Mouse (Mus musculus) liver, embryonic 13.5 days (tissue): Measurements from ENCODE around the gene Prpf8. TPM values are rescaled to one million over a fixed set of nuclear protein-coding genes. Genes with fewer than 3 reads are reported as not detected.

Source experiments
- ATAC-seq: fragments of 200-750 bp; cut with Nextera tagmentation; 2 replicates; pipeline ENCODE4 v1.8.0; 2017; ENCODE audit warnings: low read depth, mild to moderate bottlenecking, moderate number of reproducible peaks, moderate library complexity
- DNase-seq: peaks from one replicate; pipeline ENCODE4 v3.0.0; 2022
- H3K27ac ChIP-seq: fragments of 300-500 bp; sonication (generic); 2 replicates; pipeline ENCODE4 v1.5.1; 2015; ENCODE audit warnings: moderate library complexity, mild to moderate bottlenecking, inconsistent platforms
- H3K27me3 ChIP-seq: fragments of 300-500 bp; sonication (generic); 2 replicates; pipeline ENCODE4 v1.6.1; 2015; ENCODE audit warnings: mild to moderate bottlenecking, inconsistent platforms
- H3K36me3 ChIP-seq: fragments of 300-500 bp; sonication (generic); 2 replicates; pipeline ENCODE4 v1.6.1; 2015; ENCODE audit warnings: mild to moderate bottlenecking, inconsistent platforms
- H3K4me1 ChIP-seq: fragments of 300-500 bp; sonication (generic); replicated peaks from 2 replicates; pipeline ENCODE4 v1.6.1; 2015; ENCODE audit warnings: inconsistent platforms
- H3K4me2 ChIP-seq: fragments of 300-500 bp; sonication (generic); 2 replicates; pipeline ENCODE4 v1.6.1; 2015; ENCODE audit warnings: inconsistent platforms, mild to moderate bottlenecking, moderate library complexity
- H3K4me3 ChIP-seq: fragments of 300-500 bp; sonication (generic); replicated peaks from 2 replicates; pipeline ENCODE4 v1.5.1; 2015; ENCODE audit warnings: mild to moderate bottlenecking, inconsistent platforms
- H3K9ac ChIP-seq: fragments of 300-500 bp; sonication (generic); 2 replicates; pipeline ENCODE4 v1.6.1; 2015; ENCODE audit warnings: mild to moderate bottlenecking, inconsistent platforms
- H3K9me3 ChIP-seq: fragments of 300-500 bp; sonication (generic); replicated peaks from 2 replicates; pipeline ENCODE4 v1.6.1; 2016; ENCODE audit warnings: inconsistent platforms
- WGBS: fragments of 180-500 bp; shearing (Covaris S2); methylation state at CpG from one replicate; pipeline ENCODE4 v1.1.7; 2015; ENCODE audit not compliant: insufficient replicate concordance; 5-methylcytosine and 5-hydroxymethylcytosine counted together
- polyA plus RNA-seq: library from polyadenylated mRNA; unstranded; fragments of >200 nt; fragmentation: Nextera tagmentation; extraction: Ambion mirVana; gene quantifications from 2 replicates; pipeline ENCODE4 v1.2.1, GENCODE M21; 2015

Prpf8 gene
- polyA plus RNA-seq, 1 experiment from 2014 or later: 28.2 TPM

GRCm38 (mm10) chr11:75525531-75526125, 39.0 kb downstream of the Prpf8 start:
- no peaks in the 10 kb centered on the region; the same call in 1 of the 2 replicates for H3K27me3 ChIP-seq
- H3K4me2 ChIP-seq: no peak overlapping the region
- ATAC-seq (no peak), DNase-seq (no peak)
- 74% methylated on average over 15 of the region's 15 CpGs for WGBS
- no peak overlapping the region for H3K9ac ChIP-seq
- H3K4me1 ChIP-seq: peaks cover 9% of the 10 kb centered on the region
- no peak overlapping the region for H3K4me3 ChIP-seq
- H3K36me3 ChIP-seq: no peaks in the 10 kb centered on the region
- no peaks in the 10 kb centered on the region for H3K9me3 ChIP-seq
- no peak overlapping the region for H3K27ac ChIP-seq

DNA sequence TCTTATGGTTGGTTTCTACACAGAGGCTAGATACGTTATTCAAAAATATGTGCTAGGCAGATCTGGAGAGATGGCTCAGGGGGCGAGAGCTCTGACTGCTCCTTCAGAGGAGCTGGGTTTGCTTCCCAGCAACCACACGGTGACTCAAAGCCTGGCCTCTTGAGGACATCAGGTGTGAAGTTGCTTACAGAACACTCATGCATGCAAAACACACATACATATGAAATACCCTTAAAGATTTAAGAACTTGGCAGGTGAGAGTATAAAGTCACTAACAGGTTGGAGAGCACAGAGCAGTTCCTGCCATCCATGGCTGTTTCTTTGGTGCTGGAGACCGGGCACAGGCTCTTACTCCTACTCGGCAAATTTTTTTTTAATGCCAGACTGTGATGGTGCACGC, 40.3 kb downstream of the Prpf8 start:
- Histone ChIP-seq H3K27me3 (no peaks in the 10 kb centered on the region; the same call in 1 of the 2 replicates), H3K9me3 (no peaks in the 10 kb centered on the region), H3K36me3 (no peaks in the 10 kb centered on the region), H3K4me2 (no peak overlapping the region), H3K4me1 (peaks cover 12% of the 10 kb centered on the region), H3K4me3 (no peak overlapping the region), H3K9ac (no peak overlapping the region), H3K27ac (no peak overlapping the region)
- ATAC-seq (no peak), DNase-seq (no peak)
- WGBS: 71% methylated on average over 6 of the region's 6 CpGs

GRCm38 (mm10) chr11:75529771-75530170, 43.2 kb downstream of the Prpf8 start:
- no peaks in the 10 kb centered on the region for H3K36me3 ChIP-seq
- peaks cover 4% of the 10 kb centered on the region; the same call in 1 of the 2 replicates for H3K27me3 ChIP-seq
- H3K4me2 ChIP-seq: no peak overlapping the region
- peaks cover 37% of the 10 kb centered on the region for H3K4me1 ChIP-seq
- H3K27ac ChIP-seq: no peak overlapping the region
- no peak overlapping the region for H3K9ac ChIP-seq
- no peak overlapping the region for H3K4me3 ChIP-seq
- 45% methylated on average over 4 of the region's 4 CpGs for WGBS
- ATAC-seq: no peak
- no peaks in the 10 kb centered on the region for H3K9me3 ChIP-seq
- DNase-seq: no peak

DNA sequence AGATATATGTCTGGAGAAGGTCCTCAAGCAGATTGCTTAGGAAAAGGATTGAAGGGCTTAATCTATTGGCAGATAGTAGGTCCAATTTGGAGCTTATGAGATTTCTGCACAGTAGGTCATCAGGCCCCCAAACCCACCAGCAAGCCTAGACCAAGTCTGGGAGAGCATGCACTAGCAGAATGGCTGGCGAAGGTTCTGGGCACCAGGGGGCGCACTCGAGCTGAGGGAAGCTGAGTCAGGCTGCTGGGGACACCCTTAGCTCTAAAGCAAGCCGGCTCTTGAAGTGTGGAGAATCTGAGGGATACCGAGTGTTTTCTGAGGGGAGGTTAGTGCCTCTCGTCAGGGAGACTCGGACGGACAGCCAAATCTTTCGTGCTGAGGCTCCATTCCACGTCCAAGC, 43.7 kb downstream of the Prpf8 start:
- Histone ChIP-seq H3K36me3 (no peaks in the 10 kb centered on the region), H3K4me1 (peaks cover 43% of the 10 kb centered on the region), H3K27ac (peak overlapping the region; percentile 93), H3K4me2 (peak overlapping the region; percentile 99), H3K4me3 (peak overlapping the region; percentile 75), H3K9me3 (no peaks in the 10 kb centered on the region), H3K27me3 (peaks cover 4% of the 10 kb centered on the region; the same call in 1 of the 2 replicates), H3K9ac (peak overlapping the region; percentile 90)
- DNase-seq (peak; percentile 91), ATAC-seq (peak; percentile 57)
- WGBS: under 1% methylated on average over 10 of the region's 10 CpGs

GRCm38 (mm10) chr11:75530845-75531373, 44.3 kb downstream of the Prpf8 start:
- Histone ChIP-seq H3K27me3 (peaks cover 4% of the 10 kb centered on the region; the same call in 1 of the 2 replicates), H3K4me1 (peaks cover 48% of the 10 kb centered on the region), H3K36me3 (no peaks in the 10 kb centered on the region), H3K4me2 (peak overlapping the region; percentile 99), H3K4me3 (peak overlapping the region; percentile 75), H3K27ac (peak overlapping the region; percentile 93), H3K9ac (peak overlapping the region; percentile 90), H3K9me3 (no peaks in the 10 kb centered on the region)
- DNase-seq (no peak), ATAC-seq (peak; percentile 24)
- WGBS: under 1% methylated on average over 31 of the region's 31 CpGs

GRCm38 (mm10) chr11:75531469-75532242, 45.0 kb downstream of the Prpf8 start, which contains the start of gene Slc43a2:
Slc43a2 (plus strand) TSS chr11:75531694.
- under 1% methylated on average over 62 of the region's 62 CpGs for WGBS

DNA sequence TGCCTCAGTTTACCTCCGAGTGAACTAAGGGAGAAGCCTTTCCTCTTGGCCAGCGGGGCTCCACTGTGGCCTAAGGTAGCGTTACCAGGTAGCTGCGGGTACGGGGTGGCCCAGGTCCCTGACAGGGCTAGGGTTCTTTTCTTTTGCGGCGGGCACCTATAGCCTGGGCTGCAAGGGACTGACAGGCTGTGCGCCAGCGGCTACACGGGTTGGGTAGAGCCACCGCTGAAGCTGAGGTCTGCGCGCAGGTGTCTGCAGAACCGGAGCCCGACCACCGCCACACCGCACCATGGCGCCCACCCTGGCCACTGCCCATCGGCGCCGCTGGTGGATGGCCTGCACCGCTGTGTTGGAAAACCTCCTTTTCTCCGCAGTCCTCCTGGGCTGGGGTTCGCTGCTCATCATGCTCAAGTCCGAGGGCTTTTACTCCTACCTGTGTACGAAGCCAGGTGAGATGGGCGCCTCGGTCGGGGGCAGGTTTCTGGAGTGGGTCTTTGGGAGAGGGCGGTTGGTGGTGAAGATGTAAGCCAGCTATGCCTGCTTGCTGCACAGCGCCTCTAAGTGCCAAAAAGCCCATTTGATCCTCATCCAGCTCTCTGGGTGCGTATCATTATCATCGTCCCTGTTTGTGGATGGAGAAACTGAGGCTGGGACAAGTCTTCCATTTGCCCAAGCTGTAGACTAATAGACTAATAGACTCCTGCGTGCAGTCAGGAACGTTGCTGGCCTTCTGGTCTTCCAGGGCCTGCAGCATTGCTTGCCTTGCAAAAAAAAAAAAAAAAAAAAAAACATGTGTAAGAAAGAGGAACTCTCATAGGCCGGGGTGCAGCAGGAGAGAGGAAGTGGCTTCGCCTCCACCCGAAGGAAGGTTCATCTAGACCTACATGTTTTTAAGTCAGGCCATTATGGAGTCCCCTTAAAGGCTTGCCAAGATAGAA, 46.0 kb downstream of the Prpf8 start:
- Histone ChIP-seq H3K9ac (peak overlapping the region; percentile 90), H3K27me3 (peaks cover 4% of the 10 kb centered on the region; the same call in 1 of the 2 replicates), H3K9me3 (no peaks in the 10 kb centered on the region), H3K4me1 (peaks cover 61% of the 10 kb centered on the region), H3K4me2 (peak overlapping the region; percentile 99), H3K27ac (peak overlapping the region; percentile 93), H3K36me3 (no peaks in the 10 kb centered on the region), H3K4me3 (peak overlapping the region; percentile 75)
- 0 out of 2 replicates have a peak, but pooled peaks have one; percentile 14 for ATAC-seq
- WGBS: 4% methylated on average over 38 of the region's 38 CpGs
- peak; percentile 34 for DNase-seq

More at GRCm38 (mm10) chr11:75531469-75532242, 45.0 kb downstream of the Prpf8 start, which contains the start of gene Slc43a2:
- Histone ChIP-seq H3K4me2 (peak within 1 kb of the TSS; percentile 99), H3K9ac (peak within 1 kb of the TSS; percentile 90), H3K36me3 (no peaks in the 10 kb centered on the region), H3K27ac (peak within 1 kb of the TSS; percentile 93), H3K4me1 (peaks cover 53% of the 10 kb centered on the region), H3K9me3 (no peaks in the 10 kb centered on the region), H3K27me3 (peaks cover 4% of the 10 kb centered on the region; the same call in 1 of the 2 replicates), H3K4me3 (peak within 1 kb of the TSS; percentile 75)
- DNase-seq (peak; percentile 89), ATAC-seq (peak; percentile 85)

- peak overlapping the region; percentile 60 for H3K27ac ChIP-seq
- H3K4me2 ChIP-seq: peak overlapping the region; percentile 99
- ATAC-seq: no peak
- DNase-seq: no peak
- 0 out of 2 replicates have a peak overlapping the region, but pooled peaks have one; percentile 90 for H3K9ac ChIP-seq
- peak overlapping the region; percentile 75 for H3K4me3 ChIP-seq
- H3K9me3 ChIP-seq: no peaks in the 10 kb centered on the region
- H3K4me1 ChIP-seq: peaks cover 69% of the 10 kb centered on the region
- 41% methylated on average over 6 of the region's 6 CpGs for WGBS
- no peaks in the 10 kb centered on the region for H3K36me3 ChIP-seq
- peaks cover 4% of the 10 kb centered on the region; the same call in 1 of the 2 replicates for H3K27me3 ChIP-seq
Observed at GRCm38 (mm10) chr11:75533314-75534015, 46.8 kb downstream of the Prpf8 start.

DNA sequence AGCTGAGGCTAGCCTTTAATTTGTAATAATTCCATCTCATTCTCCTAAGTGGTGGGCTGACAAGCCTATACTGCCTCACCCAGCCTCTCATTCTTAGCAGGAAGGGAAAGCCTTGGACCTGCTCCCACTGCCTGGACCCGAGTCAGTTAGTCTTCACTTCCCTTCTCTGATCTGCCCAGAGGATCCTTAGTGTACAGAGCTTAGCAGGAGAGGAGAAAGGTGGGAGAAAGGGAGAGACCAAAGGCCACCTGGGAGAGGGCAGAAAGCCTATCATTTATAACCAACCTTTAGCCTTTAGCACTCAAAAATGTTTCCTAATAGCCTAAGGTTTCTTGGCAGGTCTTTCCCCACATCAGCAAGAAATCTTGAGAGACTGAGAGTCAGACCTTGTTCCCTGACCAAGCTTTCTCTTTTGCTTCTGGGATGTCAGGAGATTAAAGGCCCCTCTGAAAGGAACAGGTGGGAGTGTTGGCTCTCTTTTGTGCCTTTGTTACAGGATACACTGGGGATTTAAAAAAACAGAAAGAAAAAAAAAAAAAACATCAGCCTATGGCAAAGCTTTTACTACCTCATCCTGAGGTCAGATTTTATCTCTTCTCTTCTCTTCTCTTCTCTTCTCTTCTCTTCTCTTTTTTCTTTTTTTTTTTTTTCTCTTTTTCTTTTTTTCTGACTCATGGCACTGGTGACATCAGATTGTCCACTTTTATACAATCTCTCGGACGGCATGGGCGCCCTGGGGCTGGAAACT, 47.8 kb downstream of the Prpf8 start:
- Histone ChIP-seq H3K4me3 (no peak overlapping the region), H3K9me3 (no peaks in the 10 kb centered on the region), H3K36me3 (no peaks in the 10 kb centered on the region), H3K27ac (peak overlapping the region; percentile 43), H3K4me2 (peak overlapping the region; percentile 99; the same call in 1 of the 2 replicates), H3K4me1 (peaks cover 73% of the 10 kb centered on the region), H3K9ac (0 out of 2 replicates have a peak overlapping the region, but pooled peaks have one; percentile 8), H3K27me3 (peaks cover 4% of the 10 kb centered on the region; the same call in 1 of the 2 replicates)
- WGBS: 38% methylated on average over 4 of the region's 4 CpGs
- DNase-seq (no peak), ATAC-seq (no peak)
